Mouse (Mus musculus): ENCODE data around the gene Tmem88. TPM values are rescaled to one million over a fixed set of nuclear protein-coding genes. Genes with fewer than 3 reads are reported as not detected.
A peak's percentile ranks its signal among the peaks of the same experiment; 100 is the strongest.

The Tmem88 gene
- polyA plus RNA-seq, 1 experiment from 2014 or later: 54.7 TPM

DNA sequence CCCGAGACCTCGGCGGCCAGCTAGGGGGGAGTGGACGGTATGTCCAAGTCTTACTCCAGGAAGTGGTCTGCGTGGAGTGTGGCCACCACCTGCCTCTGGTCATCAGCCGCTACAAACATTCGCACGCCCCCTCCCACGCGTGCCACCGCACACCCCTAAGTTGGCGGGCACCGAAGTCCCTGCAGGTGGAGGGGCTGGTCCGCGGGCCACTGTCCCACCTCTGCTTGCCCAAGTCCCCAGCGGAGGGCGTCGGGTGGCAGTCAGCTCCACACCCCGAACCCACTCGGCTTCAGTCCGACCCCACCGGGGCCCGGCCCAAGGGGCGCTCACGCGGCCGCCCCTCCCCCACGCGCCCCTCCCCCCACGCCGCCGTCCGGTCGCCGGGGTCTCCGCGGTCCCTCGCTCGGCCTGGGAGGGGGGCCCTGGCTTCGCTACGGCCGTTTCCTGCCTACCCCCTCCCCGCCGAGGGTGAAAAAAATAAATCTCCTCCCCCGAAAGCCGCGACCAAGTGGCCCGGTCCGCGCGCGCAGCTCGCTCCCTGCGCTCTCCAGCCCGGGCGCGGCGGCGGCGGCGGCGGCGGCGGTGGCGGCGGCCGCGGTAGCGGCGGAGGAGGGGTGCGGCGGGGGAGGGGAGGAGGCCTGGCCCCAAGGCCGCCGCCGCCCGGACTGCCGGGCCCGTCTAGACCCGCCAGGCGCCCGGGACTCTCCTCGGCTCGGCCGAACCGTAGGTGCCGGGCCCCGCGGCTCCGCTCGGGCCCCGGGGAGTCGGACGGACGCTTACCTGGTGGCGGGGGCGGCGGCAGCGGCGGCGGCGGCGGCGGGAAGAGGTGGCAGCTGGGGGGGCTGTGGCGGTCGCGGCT, 29.4 kb downstream of the Tmem88 start:
- Histone ChIP-seq H3K4me2 (ENCODE audit: low read depth, low read length) (peak overlapping the region; percentile 94), H3K36me3 (ENCODE audit: control insufficient read depth, insufficient read depth, low read length) (peaks cover 9% of the 10 kb centered on the region), H3K27ac (ENCODE audit: low read length) (peak overlapping the region; percentile 100), H3K9me3 (ENCODE audit: control insufficient read depth, low read length) (no peaks in the 10 kb centered on the region), H3K4me3 (ENCODE audit: low read length) (peak overlapping the region; percentile 90), H3K4me1 (replicated peaks; ENCODE audit: control insufficient read depth, insufficient read depth, low read length) (peaks cover 53% of the 10 kb centered on the region), H3K27me3 (ENCODE audit: control insufficient read depth, insufficient read depth, low read depth, low read length) (no peaks in the 10 kb centered on the region), H3K9ac (ENCODE audit: low read length) (peak overlapping the region; percentile 100)
- WGBS: under 1% methylated on average over 48 of the region's 106 CpGs
- 0 out of 2 replicates have a peak, but pooled peaks have one; percentile 0 for ATAC-seq (ENCODE audit: low read depth)

DNA sequence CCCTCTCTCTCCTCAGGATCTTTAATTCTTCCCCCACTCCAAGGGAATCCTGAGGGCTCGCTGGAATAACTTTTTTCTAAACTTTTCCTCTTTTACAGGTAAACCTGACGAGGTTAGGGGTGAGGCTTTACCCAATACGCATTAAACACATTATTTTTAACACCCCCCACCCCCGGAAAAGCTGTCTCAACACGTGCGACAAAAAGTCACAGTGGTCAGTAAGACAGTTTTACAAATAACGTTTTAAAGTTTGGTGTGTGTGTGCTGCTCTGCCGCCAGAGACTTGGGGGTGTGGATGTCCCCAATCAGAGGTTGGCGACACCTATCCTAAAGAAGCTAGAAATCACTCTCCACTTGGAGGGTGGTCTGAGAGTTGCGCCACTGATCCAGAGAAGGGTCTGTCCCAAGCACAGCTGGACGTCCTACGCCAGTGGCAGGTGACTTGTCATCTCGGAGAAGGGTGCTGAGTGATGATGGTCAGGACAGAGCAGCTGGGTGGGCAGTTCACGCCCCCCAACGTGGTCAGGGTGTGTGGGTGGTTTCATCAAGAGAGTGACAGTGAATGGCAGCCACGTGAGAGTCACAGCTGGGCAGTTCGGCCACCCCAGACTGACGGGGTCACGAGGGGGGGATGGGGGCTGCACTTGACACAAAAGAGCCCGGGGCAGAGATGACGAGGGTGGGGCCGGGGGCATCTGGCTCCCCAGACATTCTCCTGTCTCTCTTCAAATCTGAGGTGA, 30.2 kb downstream of the Tmem88 start:
- peak overlapping the region; percentile 100 for H3K27ac ChIP-seq (ENCODE audit: low read length)
- peak overlapping the region; percentile 90 for H3K4me3 ChIP-seq (ENCODE audit: low read length)
- peaks cover 52% of the 10 kb centered on the region for H3K4me1 ChIP-seq (replicated peaks; ENCODE audit: control insufficient read depth, insufficient read depth, low read length)
- no peaks in the 10 kb centered on the region for H3K9me3 ChIP-seq (ENCODE audit: control insufficient read depth, low read length)
- H3K27me3 ChIP-seq (ENCODE audit: control insufficient read depth, insufficient read depth, low read depth, low read length): no peaks in the 10 kb centered on the region
- ATAC-seq (ENCODE audit: low read depth): no peak
- H3K4me2 ChIP-seq (ENCODE audit: low read depth, low read length): peak overlapping the region; percentile 94
- H3K9ac ChIP-seq (ENCODE audit: low read length): peak overlapping the region; percentile 100
- H3K36me3 ChIP-seq (ENCODE audit: control insufficient read depth, insufficient read depth, low read length): peaks cover 12% of the 10 kb centered on the region
- WGBS: under 1% methylated on average over 22 of the region's 22 CpGs

DNA sequence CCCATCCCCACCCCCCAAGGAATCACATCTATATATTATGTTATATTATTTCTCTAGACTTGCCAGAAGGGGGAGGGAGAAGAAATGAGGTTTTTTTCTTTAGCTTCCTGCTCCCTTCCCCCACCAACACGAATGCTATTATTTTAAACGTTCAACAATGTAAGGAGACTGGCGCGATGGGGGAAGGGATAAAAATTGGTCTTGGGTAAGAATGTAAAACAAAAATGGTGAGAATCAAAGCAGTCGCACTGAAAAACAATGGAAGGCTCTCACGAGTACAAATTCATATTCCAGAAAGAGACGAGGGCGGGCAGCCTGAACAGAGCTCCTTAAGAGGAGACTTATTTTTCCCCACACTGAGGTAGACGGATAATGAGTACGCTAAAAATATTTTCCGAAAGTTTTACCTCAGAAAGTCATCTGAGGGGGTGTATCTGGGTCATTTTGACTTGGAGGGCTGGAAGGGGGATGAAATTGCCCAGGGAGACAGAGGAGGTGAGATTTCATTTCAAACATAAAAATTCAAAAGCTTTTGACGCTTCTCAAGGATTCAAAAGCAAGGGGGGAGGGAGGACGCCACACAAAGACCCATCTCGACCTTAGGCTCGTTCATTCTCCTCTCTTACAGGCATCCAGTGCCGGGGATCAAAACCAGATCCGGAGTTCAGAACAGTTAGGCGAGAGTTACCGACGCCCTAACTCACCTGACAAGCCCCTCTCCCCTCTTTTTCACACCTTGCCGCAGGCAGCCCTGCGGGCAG, 31.0 kb downstream of the Tmem88 start:
- Histone ChIP-seq H3K4me3 (ENCODE audit: low read length) (peak overlapping the region; percentile 90), H3K9me3 (ENCODE audit: control insufficient read depth, low read length) (no peaks in the 10 kb centered on the region), H3K9ac (ENCODE audit: low read length) (peak overlapping the region; percentile 100), H3K27ac (ENCODE audit: low read length) (peak overlapping the region; percentile 100), H3K4me2 (ENCODE audit: low read depth, low read length) (peak overlapping the region; percentile 94), H3K27me3 (ENCODE audit: control insufficient read depth, insufficient read depth, low read depth, low read length) (no peaks in the 10 kb centered on the region), H3K36me3 (ENCODE audit: control insufficient read depth, insufficient read depth, low read length) (peaks cover 14% of the 10 kb centered on the region), H3K4me1 (replicated peaks; ENCODE audit: control insufficient read depth, insufficient read depth, low read length) (peaks cover 49% of the 10 kb centered on the region)
- ATAC-seq (ENCODE audit: low read depth): no peak
- WGBS: under 1% methylated on average over 22 of the region's 22 CpGs

DNA sequence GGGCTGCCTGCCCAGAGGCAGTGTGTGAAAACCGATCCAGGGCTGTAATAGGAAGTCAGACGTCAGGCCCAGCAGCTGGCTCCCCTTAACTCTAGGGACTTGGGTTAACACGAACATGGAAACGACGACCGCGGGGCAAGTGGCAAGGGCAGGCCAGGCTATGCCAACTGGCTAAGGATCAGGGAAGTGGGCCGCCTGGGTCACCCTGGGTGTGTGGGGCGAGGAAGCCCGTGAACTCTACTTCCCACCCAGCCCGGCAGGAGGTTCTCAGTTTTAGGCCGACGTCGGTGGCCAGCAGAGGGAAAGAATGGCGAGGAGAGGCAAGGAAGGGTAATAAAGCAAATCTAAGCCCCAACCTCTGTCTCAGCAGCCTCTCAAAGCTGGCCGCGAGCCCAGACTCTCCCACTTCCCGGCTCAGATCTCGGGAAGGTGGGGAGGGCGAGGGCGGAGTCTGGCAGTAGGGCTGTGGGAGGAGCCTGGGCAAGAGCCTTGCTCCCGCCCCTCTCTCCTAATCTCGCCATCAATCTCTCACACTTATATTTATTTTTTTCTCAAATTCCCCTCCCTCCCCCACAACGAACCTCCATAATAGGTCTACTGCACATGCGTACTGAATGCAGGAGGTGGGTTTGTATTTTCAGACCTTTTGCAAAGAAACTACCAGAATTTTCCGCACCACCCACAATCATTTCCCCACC, 31.7 kb downstream of the Tmem88 start:
- H3K4me1 ChIP-seq (replicated peaks; ENCODE audit: control insufficient read depth, insufficient read depth, low read length): peaks cover 42% of the 10 kb centered on the region
- ATAC-seq (ENCODE audit: low read depth): peak; percentile 85
- peak overlapping the region; percentile 90 for H3K4me3 ChIP-seq (ENCODE audit: low read length)
- peaks cover 20% of the 10 kb centered on the region for H3K36me3 ChIP-seq (ENCODE audit: control insufficient read depth, insufficient read depth, low read length)
- H3K4me2 ChIP-seq (ENCODE audit: low read depth, low read length): peak overlapping the region; percentile 94
- under 1% methylated on average over 26 of the region's 26 CpGs for WGBS
- H3K9me3 ChIP-seq (ENCODE audit: control insufficient read depth, low read length): no peaks in the 10 kb centered on the region
- H3K9ac ChIP-seq (ENCODE audit: low read length): peak overlapping the region; percentile 70
- H3K27me3 ChIP-seq (ENCODE audit: control insufficient read depth, insufficient read depth, low read depth, low read length): no peaks in the 10 kb centered on the region
- H3K27ac ChIP-seq (ENCODE audit: low read length): peak overlapping the region; percentile 100

DNA sequence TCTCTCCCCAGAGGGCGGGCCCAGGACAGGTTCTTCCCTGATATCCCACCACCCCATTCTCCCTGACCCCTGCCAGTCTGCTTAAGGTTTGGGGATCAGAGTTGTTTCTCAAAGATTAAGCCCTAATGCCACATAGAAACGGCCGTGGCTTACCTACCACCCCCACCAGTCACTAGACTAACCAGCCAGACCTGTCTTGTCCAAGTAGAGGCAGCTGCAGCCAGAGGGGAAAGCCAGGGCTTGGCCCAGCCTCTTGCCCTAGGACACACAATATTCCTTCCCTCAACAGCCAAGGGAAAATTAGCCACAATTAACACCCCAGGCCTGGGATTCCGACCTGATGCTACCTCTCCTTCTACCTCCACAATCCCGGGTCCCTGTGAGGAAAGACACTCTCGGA, 32.3 kb downstream of the Tmem88 start:
- H3K4me1 ChIP-seq (replicated peaks; ENCODE audit: control insufficient read depth, insufficient read depth, low read length): peaks cover 36% of the 10 kb centered on the region
- peak overlapping the region; percentile 100 for H3K27ac ChIP-seq (ENCODE audit: low read length)
- no peak for ATAC-seq (ENCODE audit: low read depth)
- no peaks in the 10 kb centered on the region for H3K27me3 ChIP-seq (ENCODE audit: control insufficient read depth, insufficient read depth, low read depth, low read length)
- H3K9me3 ChIP-seq (ENCODE audit: control insufficient read depth, low read length): no peaks in the 10 kb centered on the region
- peaks cover 26% of the 10 kb centered on the region for H3K36me3 ChIP-seq (ENCODE audit: control insufficient read depth, insufficient read depth, low read length)
- WGBS: 15% methylated on average over 6 of the region's 6 CpGs
- H3K4me3 ChIP-seq (ENCODE audit: low read length): peak overlapping the region; percentile 90
- H3K9ac ChIP-seq (ENCODE audit: low read length): peak overlapping the region; percentile 70
- peak overlapping the region; percentile 94 for H3K4me2 ChIP-seq (ENCODE audit: low read depth, low read length)

DNA sequence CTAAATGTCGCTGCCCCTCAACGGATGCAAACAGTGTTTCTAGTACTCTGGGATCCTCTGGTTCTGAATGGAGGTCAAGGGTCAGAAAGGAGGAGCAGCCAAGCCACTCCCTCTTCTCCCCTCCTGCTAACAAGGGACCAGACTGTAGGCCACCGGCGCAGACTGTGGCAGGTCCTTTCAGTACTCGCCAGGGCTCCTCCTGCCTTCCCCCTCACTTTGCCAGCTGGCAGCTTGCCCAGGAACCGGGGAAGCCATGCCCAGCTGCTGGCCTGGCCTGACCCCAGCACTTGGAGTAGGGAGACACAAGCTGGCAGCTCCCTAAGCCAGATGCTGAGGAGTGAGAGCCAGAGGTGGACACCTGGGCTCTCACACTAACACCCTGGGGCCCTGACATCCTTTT, 33.1 kb downstream of the Tmem88 start:
- peak; percentile 64 for ATAC-seq (ENCODE audit: low read depth)
- Histone ChIP-seq H3K27ac (ENCODE audit: low read length) (peak overlapping the region; percentile 100), H3K4me3 (ENCODE audit: low read length) (peak overlapping the region; percentile 90; the same call in 1 of the 2 replicates), H3K36me3 (ENCODE audit: control insufficient read depth, insufficient read depth, low read length) (peaks cover 34% of the 10 kb centered on the region), H3K27me3 (ENCODE audit: control insufficient read depth, insufficient read depth, low read depth, low read length) (no peaks in the 10 kb centered on the region), H3K9me3 (ENCODE audit: control insufficient read depth, low read length) (no peaks in the 10 kb centered on the region), H3K4me1 (replicated peaks; ENCODE audit: control insufficient read depth, insufficient read depth, low read length) (peaks cover 33% of the 10 kb centered on the region), H3K4me2 (ENCODE audit: low read depth, low read length) (peak overlapping the region; percentile 94), H3K9ac (ENCODE audit: low read length) (0 out of 2 replicates have a peak overlapping the region, but pooled peaks have one; percentile 12)
- WGBS: 3% methylated on average over 6 of the region's 6 CpGs

DNA sequence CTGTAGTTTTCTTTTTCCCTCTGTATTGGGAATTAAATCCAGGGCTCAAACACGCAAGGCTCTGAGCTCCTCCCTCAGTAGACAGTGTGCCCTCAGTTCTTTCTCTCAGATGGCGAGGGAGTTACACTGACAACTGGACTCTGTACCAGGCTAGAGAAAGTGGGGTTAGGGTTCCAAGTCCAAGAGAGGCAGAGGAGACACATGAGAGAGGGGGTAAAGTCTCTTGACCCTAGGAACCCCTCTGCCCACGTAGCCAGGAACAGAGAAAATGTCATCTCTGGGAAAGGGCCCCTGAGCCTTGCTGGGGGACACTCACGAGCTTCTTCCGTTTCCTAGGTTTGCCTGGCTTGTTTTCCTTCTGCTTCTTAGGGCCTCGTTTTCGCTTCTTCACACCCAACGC, 33.7 kb downstream of the Tmem88 start:
- WGBS: 25% methylated on average over 8 of the region's 8 CpGs
- peak overlapping the region; percentile 35; the same call in 1 of the 2 replicates for H3K9ac ChIP-seq (ENCODE audit: low read length)
- H3K4me3 ChIP-seq (ENCODE audit: low read length): peak overlapping the region; percentile 90; the same call in 1 of the 2 replicates

DNA sequence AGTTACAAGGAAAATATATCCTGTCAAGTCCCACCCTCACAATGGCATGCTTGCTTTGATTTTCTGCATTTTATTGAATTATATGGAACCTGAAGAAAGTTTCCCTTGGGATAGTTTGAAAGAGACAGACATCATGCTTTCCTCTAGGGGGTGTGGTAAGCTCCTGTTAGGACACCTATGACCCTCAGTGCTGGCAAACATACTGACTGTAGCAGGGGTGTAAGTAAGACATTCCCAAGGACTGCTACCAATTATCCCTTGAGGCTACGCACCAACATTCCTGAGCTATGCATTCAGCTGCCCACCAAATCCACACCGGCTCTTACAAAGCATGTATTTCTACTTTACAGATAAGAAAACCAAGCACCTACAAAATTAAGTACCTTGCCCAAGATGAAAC, 35.6 kb downstream of the Tmem88 start:
- no peak overlapping the region for H3K27ac ChIP-seq (ENCODE audit: low read length)
- H3K36me3 ChIP-seq (ENCODE audit: control insufficient read depth, insufficient read depth, low read length): peaks cover 57% of the 10 kb centered on the region
- no peaks in the 10 kb centered on the region for H3K9me3 ChIP-seq (ENCODE audit: control insufficient read depth, low read length)
- 67% methylated on average over 2 of the region's 2 CpGs for WGBS
- H3K4me3 ChIP-seq (ENCODE audit: low read length): no peak overlapping the region
- ATAC-seq (ENCODE audit: low read depth): no peak
- H3K4me1 ChIP-seq (replicated peaks; ENCODE audit: control insufficient read depth, insufficient read depth, low read length): peaks cover 28% of the 10 kb centered on the region
- no peaks in the 10 kb centered on the region for H3K27me3 ChIP-seq (ENCODE audit: control insufficient read depth, insufficient read depth, low read depth, low read length)
- H3K9ac ChIP-seq (ENCODE audit: low read length): no peak overlapping the region
- H3K4me2 ChIP-seq (ENCODE audit: low read depth, low read length): no peak overlapping the region

More for the DNA sequence above, 33.7 kb downstream of the Tmem88 start:
- no peaks in the 10 kb centered on the region for H3K9me3 ChIP-seq (ENCODE audit: control insufficient read depth, low read length)
- H3K27me3 ChIP-seq (ENCODE audit: control insufficient read depth, insufficient read depth, low read depth, low read length): no peaks in the 10 kb centered on the region
- H3K4me1 ChIP-seq (replicated peaks; ENCODE audit: control insufficient read depth, insufficient read depth, low read length): peaks cover 33% of the 10 kb centered on the region
- no peak for ATAC-seq (ENCODE audit: low read depth)
- H3K36me3 ChIP-seq (ENCODE audit: control insufficient read depth, insufficient read depth, low read length): peaks cover 40% of the 10 kb centered on the region
- peak overlapping the region; percentile 100 for H3K27ac ChIP-seq (ENCODE audit: low read length)
- peak overlapping the region; percentile 94 for H3K4me2 ChIP-seq (ENCODE audit: low read depth, low read length)
